Mouse (Mus musculus) liver, postnatal 0 days (tissue): ENCODE measurements around the gene Gpr132.

Experiments
- CTCF ChIP-seq: sonication (generic); IDR thresholded peaks from 2 replicates; pipeline ENCODE4 v1.5.1; 2016; ENCODE audit warnings: antibody characterized with exemption, low read depth
- EP300 ChIP-seq: IDR thresholded peaks from 2 replicates; pipeline ENCODE4 v1.6.1; 2016; ENCODE audit warnings: antibody characterized with exemption, low read depth, mild to moderate bottlenecking

GRCm38 (mm10) chr12:112900641-112901040 lies 32.6 kb upstream of the Gpr132 start:
- TF ChIP-seq EP300: no peak
- TF ChIP-seq CTCF: no peak
